Mouse (Mus musculus) heart, embryonic 16.5 days (tissue): ENCODE measurements around the gene Camkmt. TPM values are rescaled to one million over a fixed set of nuclear protein-coding genes. Genes with fewer than 3 reads are reported as not detected.

Experiments
- ATAC-seq: fragments of 200-750 bp; cut with Nextera tagmentation; replicated peaks from 2 replicates; pipeline ENCODE4 v1.8.0; 2017; ENCODE audit warnings: moderate number of reproducible peaks; ENCODE audit not compliant: insufficient read depth, low FRiP score; ENCODE audit errors: extremely low read depth
- H3K27ac ChIP-seq: fragments of 300-500 bp; sonication (generic); 2 replicates; pipeline ENCODE4 v1.5.1; 2014; ENCODE audit warnings: mild to moderate bottlenecking, low read length, control low read depth, moderate library complexity
- H3K27me3 ChIP-seq: fragments of 300-500 bp; sonication (generic); 2 replicates; pipeline ENCODE4 v1.6.1; 2014; ENCODE audit warnings: low read length, mixed read lengths; ENCODE audit not compliant: control insufficient read depth, insufficient read depth
- H3K36me3 ChIP-seq: fragments of 300-500 bp; sonication (generic); 2 replicates; pipeline ENCODE4 v1.6.1; 2014; ENCODE audit not compliant: control insufficient read depth, insufficient read depth
- H3K4me1 ChIP-seq: fragments of 300-500 bp; sonication (generic); 2 replicates; pipeline ENCODE4 v1.6.1; 2014; ENCODE audit warnings: low read length, mixed read lengths; ENCODE audit not compliant: control insufficient read depth, insufficient read depth
- H3K4me2 ChIP-seq: fragments of 300-500 bp; sonication (generic); 2 replicates; pipeline ENCODE4 v1.6.1; 2014; ENCODE audit warnings: low read depth, mild to moderate bottlenecking, control low read depth, low read length
- H3K4me3 ChIP-seq: fragments of 300-500 bp; sonication (generic); 2 replicates; pipeline ENCODE4 v1.5.1; 2014; ENCODE audit warnings: mild to moderate bottlenecking, control low read depth, low read length
- H3K9ac ChIP-seq: fragments of 300-500 bp; sonication (generic); 2 replicates; pipeline ENCODE4 v1.6.1; 2014; ENCODE audit warnings: low read length, control low read depth
- H3K9me3 ChIP-seq: fragments of 300-500 bp; sonication (generic); replicated peaks from 2 replicates; pipeline ENCODE4 v1.6.1; 2016; ENCODE audit warnings: low read length; ENCODE audit not compliant: control insufficient read depth
- WGBS: fragments of 180-500 bp; shearing (Covaris S2); extraction: QIAGEN DNeasy Blood & Tissue Kit; methylation state at CpG from one replicate; pipeline ENCODE4 v1.1.7; 2014; 5-methylcytosine and 5-hydroxymethylcytosine counted together
- polyA plus RNA-seq: library from polyadenylated mRNA; unstranded; fragments of >200 nt; fragmentation: Nextera tagmentation; extraction: Ambion mirVana; gene quantifications from 2 replicates; pipeline ENCODE4 v1.2.1, GENCODE M21; 2015

Camkmt gene
- polyA plus RNA-seq, 1 experiment from 2014 or later, result 6.7 TPM

DNA sequence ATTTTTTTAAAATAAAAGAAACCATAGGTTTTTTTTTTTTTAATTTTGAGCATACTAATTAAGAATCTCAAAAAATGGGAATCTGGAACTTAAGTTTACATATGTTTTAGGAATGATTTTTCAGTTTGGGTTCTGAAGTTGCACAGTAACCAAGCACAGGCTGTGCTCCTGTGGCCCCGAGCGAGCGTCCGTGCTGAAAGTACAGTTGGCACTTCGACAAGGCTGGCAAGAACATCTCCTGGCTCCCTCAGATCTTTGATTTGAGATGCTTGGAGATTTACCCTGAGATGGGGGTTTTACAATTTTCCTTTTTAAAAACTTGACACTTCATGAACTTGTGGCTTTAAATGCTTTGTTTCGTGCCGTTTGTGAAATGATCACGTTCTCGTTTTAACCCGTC lies 218.7 kb downstream of the Camkmt start:
- H3K27ac ChIP-seq, result no peak overlapping the region
- H3K4me2 ChIP-seq, result no peak overlapping the region
- H3K36me3 ChIP-seq, result no peaks in the 10 kb centered on the region
- H3K9me3 ChIP-seq, result no peaks in the 10 kb centered on the region
- H3K27me3 ChIP-seq, result no peaks in the 10 kb centered on the region; the same call in 1 of the 2 replicates
- no peak for ATAC-seq
- H3K4me3 ChIP-seq, result no peak overlapping the region
- WGBS, result 93% methylated on average over 10 of the region's 10 CpGs
- no peaks in the 10 kb centered on the region for H3K4me1 ChIP-seq
- H3K9ac ChIP-seq, result no peak overlapping the region

DNA sequence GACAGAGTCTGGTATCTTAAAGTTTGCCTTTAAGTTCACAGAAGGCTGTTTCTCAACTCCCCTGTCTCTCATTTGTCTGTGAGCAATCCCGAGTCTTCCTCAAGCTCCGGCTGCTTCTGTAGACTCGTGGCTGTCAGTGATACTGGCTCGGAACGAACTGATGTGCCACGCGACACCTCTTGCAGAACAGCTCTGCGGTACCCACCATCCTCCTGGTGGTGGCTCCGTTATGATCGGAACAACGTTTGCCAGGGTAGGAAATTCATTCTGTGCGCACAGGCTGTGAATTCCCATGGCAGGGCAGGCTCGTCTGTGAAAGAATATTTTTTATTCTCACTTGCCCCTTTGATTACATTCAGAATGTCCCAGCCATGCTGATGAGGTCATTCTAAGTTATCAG lies 221.0 kb downstream of the Camkmt start:
- H3K27me3 ChIP-seq, result no peaks in the 10 kb centered on the region; the same call in 1 of the 2 replicates
- H3K36me3 ChIP-seq, result no peaks in the 10 kb centered on the region
- no peak overlapping the region for H3K27ac ChIP-seq
- no peak overlapping the region for H3K4me3 ChIP-seq
- H3K9me3 ChIP-seq, result no peaks in the 10 kb centered on the region
- H3K4me2 ChIP-seq, result no peak overlapping the region
- no peaks in the 10 kb centered on the region for H3K4me1 ChIP-seq
- no peak for ATAC-seq
- H3K9ac ChIP-seq, result no peak overlapping the region
- 73% methylated on average over 13 of the region's 13 CpGs for WGBS

DNA sequence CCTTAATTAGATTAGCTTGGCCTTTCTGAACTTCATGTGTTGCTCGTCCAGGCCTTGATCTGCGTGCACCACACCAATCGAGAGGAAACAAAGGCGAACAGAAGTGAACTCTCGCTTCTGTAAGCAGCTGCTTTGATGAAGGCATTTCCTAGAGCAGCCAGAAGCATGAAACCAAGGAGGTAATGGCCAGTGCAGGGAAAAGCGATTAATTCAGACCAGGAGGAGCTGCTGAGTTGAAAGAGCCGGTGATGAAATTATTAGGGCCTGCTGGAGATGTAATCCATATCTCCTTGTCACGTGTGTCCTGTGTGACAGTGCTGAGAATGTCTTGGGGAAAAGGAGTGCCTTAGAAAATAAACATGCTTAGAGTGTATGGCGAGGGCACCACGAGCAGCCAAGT lies 228.0 kb downstream of the Camkmt start:
- H3K27me3 ChIP-seq, result no peaks in the 10 kb centered on the region
- no peak overlapping the region for H3K9ac ChIP-seq
- H3K4me3 ChIP-seq, result no peak overlapping the region
- H3K36me3 ChIP-seq, result no peaks in the 10 kb centered on the region
- 64% methylated on average over 10 of the region's 10 CpGs for WGBS
- H3K4me1 ChIP-seq, result no peaks in the 10 kb centered on the region
- no peak overlapping the region for H3K4me2 ChIP-seq
- H3K27ac ChIP-seq, result no peak overlapping the region
- no peak for ATAC-seq
- H3K9me3 ChIP-seq, result no peaks in the 10 kb centered on the region

DNA sequence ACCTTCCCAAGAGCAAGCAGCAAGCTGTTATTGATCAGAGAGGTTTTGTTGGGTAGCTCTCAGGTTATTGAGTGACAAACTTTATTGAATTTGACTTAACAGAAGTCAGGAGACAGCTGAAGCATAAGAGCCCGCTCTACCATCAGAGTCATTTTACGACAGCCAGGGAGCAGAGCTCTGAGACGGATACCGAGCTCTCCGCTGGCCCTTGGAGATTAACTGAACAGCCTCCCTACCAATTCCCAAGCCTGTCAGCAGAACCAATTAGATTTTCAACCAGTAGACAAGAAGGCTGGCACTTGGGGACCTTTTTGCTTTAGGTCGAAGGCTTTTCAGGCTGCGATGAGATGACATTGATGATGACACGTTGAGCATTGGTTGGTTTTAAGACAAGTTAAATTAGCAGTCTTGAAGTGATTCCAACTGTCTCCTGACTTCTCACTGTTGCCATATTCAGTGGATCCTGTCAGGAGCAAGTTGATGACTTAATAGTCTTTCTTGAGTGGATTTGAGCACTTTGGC lies 229.5 kb downstream of the Camkmt start:
- Histone ChIP-seq H3K4me1 (no peaks in the 10 kb centered on the region), H3K9me3 (no peaks in the 10 kb centered on the region), H3K9ac (no peak overlapping the region), H3K4me2 (no peak overlapping the region), H3K36me3 (no peaks in the 10 kb centered on the region), H3K27ac (no peak overlapping the region), H3K4me3 (no peak overlapping the region), H3K27me3 (no peaks in the 10 kb centered on the region)
- no peak for ATAC-seq
- WGBS, result 77% methylated on average over 8 of the region's 8 CpGs

DNA sequence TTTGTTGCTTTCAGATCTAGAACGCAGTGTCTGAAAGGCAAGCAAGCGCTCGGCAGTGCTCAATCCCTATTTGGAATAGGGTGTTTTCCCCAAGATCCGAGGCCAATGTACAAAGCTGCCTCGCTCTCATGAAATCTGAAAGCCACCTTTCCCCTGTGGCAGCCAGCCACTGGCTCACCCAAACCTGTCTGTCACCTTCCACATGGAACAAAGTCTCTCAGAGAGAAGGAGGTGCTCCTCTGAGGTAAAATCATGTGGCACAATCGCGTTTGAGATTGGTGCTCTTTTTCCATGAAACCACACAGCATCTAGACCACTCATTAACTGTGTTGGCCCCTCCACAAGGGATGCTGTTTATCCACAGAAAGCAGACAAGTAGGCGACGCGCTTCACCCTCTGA lies 238.5 kb downstream of the Camkmt start:
- Histone ChIP-seq H3K4me2 (no peak overlapping the region), H3K9me3 (no peaks in the 10 kb centered on the region), H3K36me3 (no peaks in the 10 kb centered on the region), H3K9ac (no peak overlapping the region), H3K4me3 (no peak overlapping the region), H3K4me1 (no peaks in the 10 kb centered on the region), H3K27ac (no peak overlapping the region), H3K27me3 (no peaks in the 10 kb centered on the region)
- ATAC-seq, result no peak
- WGBS, result 86% methylated on average over 10 of the region's 10 CpGs

DNA sequence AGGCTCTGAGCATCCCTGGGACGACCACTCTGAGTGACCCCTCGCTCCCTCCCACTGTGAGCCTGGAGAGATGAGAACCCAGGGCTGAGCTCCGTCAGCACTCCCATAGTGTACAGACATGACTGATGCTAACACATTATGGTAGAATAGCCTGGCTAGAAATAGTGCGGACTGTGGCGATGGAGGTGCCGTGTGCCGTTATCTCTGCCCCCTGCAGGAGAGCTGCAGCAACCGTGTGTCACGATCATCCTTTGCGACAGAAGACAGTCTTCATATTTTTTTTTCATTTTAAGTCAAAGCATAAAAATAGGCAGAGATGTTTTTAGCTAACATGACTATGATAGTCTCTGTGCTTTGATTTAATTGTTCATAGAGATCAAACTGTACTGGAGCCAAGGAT lies 245.1 kb downstream of the Camkmt start:
- Histone ChIP-seq H3K4me3 (no peak overlapping the region), H3K36me3 (no peaks in the 10 kb centered on the region), H3K27ac (no peak overlapping the region), H3K9ac (no peak overlapping the region), H3K4me1 (no peaks in the 10 kb centered on the region), H3K9me3 (no peaks in the 10 kb centered on the region), H3K27me3 (no peaks in the 10 kb centered on the region), H3K4me2 (no peak overlapping the region)
- WGBS, result 61% methylated on average over 10 of the region's 10 CpGs
- no peak for ATAC-seq

DNA sequence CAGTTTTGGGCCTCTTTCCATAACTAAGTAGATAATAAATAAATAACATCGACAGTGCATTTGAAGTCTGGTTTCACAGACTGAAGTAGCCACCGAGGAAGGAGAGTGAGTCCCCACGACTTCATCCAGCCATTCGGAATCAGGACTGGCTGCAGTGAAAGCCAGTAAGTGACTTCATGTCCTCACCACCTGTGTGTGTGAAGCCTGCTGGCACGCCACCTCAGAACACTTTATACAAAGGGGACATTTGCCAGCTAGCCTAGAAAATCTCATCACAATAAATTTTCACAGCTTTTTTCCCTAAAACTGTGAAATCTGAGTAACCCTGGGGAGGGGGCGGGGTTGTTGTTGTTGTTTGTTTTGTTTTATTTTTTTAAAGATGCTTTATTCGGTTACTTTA lies 247.3 kb downstream of the Camkmt start:
- ATAC-seq, result no peak
- no peak overlapping the region for H3K4me2 ChIP-seq
- H3K9ac ChIP-seq, result no peak overlapping the region
- H3K9me3 ChIP-seq, result no peaks in the 10 kb centered on the region
- no peak overlapping the region for H3K27ac ChIP-seq
- no peaks in the 10 kb centered on the region for H3K36me3 ChIP-seq
- H3K27me3 ChIP-seq, result no peaks in the 10 kb centered on the region
- no peak overlapping the region for H3K4me3 ChIP-seq
- WGBS, result 76% methylated on average over 7 of the region's 7 CpGs
- H3K4me1 ChIP-seq, result no peaks in the 10 kb centered on the region

DNA sequence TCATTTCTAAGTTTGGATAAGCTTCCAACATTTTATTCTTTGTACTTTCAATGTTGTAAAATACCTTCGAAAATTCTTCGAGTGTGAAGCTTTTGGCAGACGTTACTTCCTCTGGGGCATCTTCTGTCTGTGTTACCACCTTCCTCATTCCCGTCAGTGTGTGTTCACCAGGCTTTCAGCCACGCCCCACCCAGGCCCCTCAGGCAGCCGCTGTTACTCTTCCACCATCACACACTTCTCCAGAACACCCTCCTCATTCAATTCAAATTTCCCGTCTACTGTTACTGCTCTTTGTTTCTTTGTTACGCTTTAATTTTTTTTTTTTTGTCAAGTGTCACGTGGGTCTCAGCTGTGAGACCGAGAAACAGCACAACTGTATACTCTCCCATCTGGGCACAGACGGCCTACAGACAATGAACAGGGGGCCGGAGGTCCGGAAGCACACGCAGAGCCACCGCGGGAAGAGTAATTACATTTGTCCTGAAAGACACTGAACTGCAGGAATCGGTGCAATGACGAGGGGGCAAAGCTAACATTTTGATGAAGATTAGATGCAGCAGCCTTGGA lies 250.9 kb downstream of the Camkmt start:
- 76% methylated on average over 18 of the region's 18 CpGs for WGBS
- H3K27ac ChIP-seq, result no peak overlapping the region
- ATAC-seq, result no peak
- H3K4me2 ChIP-seq, result no peak overlapping the region
- no peaks in the 10 kb centered on the region for H3K36me3 ChIP-seq
- H3K9me3 ChIP-seq, result no peaks in the 10 kb centered on the region
- H3K4me1 ChIP-seq, result no peaks in the 10 kb centered on the region
- H3K9ac ChIP-seq, result no peak overlapping the region
- no peaks in the 10 kb centered on the region for H3K27me3 ChIP-seq
- no peak overlapping the region for H3K4me3 ChIP-seq

DNA sequence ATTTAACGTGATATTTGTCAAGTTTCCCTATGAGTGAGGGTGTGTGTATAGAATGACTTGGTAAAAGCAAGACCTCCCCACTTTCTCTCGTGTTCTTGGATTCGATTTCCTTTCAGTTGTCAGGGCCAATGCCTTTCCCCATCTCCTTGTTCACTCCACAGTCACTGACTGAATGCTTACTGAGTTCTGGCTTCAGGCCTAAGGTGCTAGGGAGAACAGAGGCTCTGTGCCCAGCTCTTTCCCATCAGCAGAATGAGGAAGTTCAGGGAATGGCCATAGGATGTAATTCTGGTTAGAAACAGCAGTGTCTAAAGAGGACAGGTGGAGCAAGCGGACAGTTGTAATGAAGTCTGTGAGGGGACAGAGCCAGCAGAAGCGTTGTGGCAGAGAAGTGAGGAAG lies 252.1 kb downstream of the Camkmt start:
- Histone ChIP-seq H3K4me1 (no peaks in the 10 kb centered on the region), H3K4me2 (no peak overlapping the region), H3K27me3 (no peaks in the 10 kb centered on the region), H3K9ac (no peak overlapping the region), H3K9me3 (no peaks in the 10 kb centered on the region), H3K4me3 (no peak overlapping the region), H3K36me3 (no peaks in the 10 kb centered on the region), H3K27ac (no peak overlapping the region)
- WGBS, result 85% methylated on average over 5 of the region's 5 CpGs
- ATAC-seq, result no peak
